33 mouse cellular contexts compared by ENCODE assay signal in the genomic region with DNA sequence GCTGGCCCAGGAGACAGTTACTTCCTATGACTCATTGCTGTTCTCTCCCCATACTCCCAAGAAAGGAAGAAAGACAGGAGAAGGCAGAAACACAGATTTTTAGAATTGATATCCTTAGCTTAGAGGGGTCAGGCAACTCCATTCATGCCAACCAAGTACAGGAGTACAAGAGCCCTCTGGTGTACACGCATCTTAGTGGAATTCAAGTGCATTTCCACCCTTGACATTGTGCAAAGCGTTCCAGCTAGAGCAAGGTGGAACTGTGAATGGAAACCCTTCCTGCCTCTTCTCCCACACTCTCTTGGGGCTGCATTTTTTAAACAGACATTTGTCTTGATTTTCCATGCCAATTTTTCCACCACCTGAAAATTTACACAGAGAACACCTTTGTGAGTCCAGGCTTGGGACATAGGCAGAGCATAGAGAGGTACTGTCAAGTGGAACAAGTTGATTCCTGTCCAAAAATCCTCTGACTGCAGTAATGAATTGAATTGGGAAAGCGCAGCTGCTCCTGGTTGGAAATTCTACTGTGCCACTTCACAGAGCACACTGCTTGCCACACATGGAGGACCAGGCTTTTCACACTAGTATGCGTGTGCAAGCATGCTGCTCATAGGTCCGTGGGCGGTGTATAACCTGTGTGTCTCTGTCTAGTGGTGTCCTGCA.
DNase-seq lines count a peak whose midpoint lies in the region; ATAC-seq and TF ChIP-seq lines count a peak whose summit lies in the region.
"Had no signal": no experiment of that assay in that cellular context is flagged by ENCODE, and none has a peak within 500 bp of the region (broad histone marks: within the 10 kb centered on the region; RNA-seq: fewer than 3 reads in every experiment).

No protein-coding gene starts in this region.

- TF ChIP-seq POLR2A in lung, adult 2 months (IDR thresholded peaks at IDR 0.05; ENCODE audit: borderline replicate concordance, extremely low read depth, low read depth, low read length) = no peak

- H3K27me3 ChIP-seq in hindbrain, postnatal 0 days (ENCODE audit: insufficient read depth, low read length) = no peaks in the 10 kb centered on the region
- no peaks in the 10 kb centered on the region for H3K27me3 ChIP-seq in hindbrain, embryonic 10.5 days (ENCODE audit: insufficient read depth, poor library complexity, severe bottlenecking)
- no peaks in the 10 kb centered on the region for H3K27me3 ChIP-seq in lung, embryonic 16.5 days (ENCODE audit: control insufficient read depth, insufficient read depth, low read depth, low read length)
- H3K27me3 ChIP-seq: embryonic facial prominence, embryonic 12.5 days; forebrain, embryonic 12.5 days; heart, embryonic 15.5 days; hindbrain, embryonic 12.5 days; liver, embryonic 12.5 days; midbrain, embryonic 12.5 days; neural tube, embryonic 13.5 days had no signal

- TF ChIP-seq CTCF in hindbrain, postnatal 0 days (IDR thresholded peaks at IDR 0.05; ENCODE audit: low read depth) = no peak
- no peak for TF ChIP-seq CTCF in lung, adult 2 months (IDR thresholded peaks at IDR 0.05; ENCODE audit: insufficient read depth, low read length)

- H3K36me3 ChIP-seq in hindbrain, postnatal 0 days (ENCODE audit: insufficient read depth, low read length) = no peaks in the 10 kb centered on the region
- H3K36me3 ChIP-seq in hindbrain, embryonic 10.5 days = no peaks in the 10 kb centered on the region
- H3K36me3 ChIP-seq in lung, embryonic 16.5 days (ENCODE audit: control insufficient read depth, insufficient read depth, low read length) = no peaks in the 10 kb centered on the region
- H3K36me3 ChIP-seq: embryonic facial prominence, embryonic 12.5 days; forebrain, embryonic 12.5 days; G1E; heart, embryonic 10.5 days; heart, embryonic 15.5 days; hindbrain, embryonic 12.5 days; liver, embryonic 12.5 days; midbrain, embryonic 12.5 days; neural tube, embryonic 13.5 days had no signal

- H3K4me1 ChIP-seq in hindbrain, postnatal 0 days (ENCODE audit: insufficient read depth, low read length) = no peaks in the 10 kb centered on the region
- H3K4me1 ChIP-seq in hindbrain, embryonic 10.5 days (replicated peaks) = 0 out of 2 replicates have a peak, but pooled peaks cover 4% of the 10 kb centered on the region
- no peaks in the 10 kb centered on the region; the same call in 1 of the 2 replicates for H3K4me1 ChIP-seq in lung, embryonic 16.5 days (replicated peaks; ENCODE audit: control insufficient read depth, insufficient read depth, low read length)
- H3K4me1 ChIP-seq in lung, adult 2 months (ENCODE audit: control insufficient read depth, insufficient read depth, low read length) = 0 out of 2 replicates have a peak, but pooled peaks cover 2% of the 10 kb centered on the region
- H3K4me1 ChIP-seq: embryonic facial prominence, embryonic 12.5 days; forebrain, embryonic 12.5 days; heart, embryonic 10.5 days; heart, embryonic 15.5 days; hindbrain, embryonic 12.5 days; liver, embryonic 12.5 days; midbrain, embryonic 12.5 days; neural tube, embryonic 13.5 days had no signal

- no peak overlapping the region for H3K27ac ChIP-seq in hindbrain, postnatal 0 days
- no peak overlapping the region for H3K27ac ChIP-seq in hindbrain, embryonic 10.5 days
- peak overlapping the region; percentile 43 for H3K27ac ChIP-seq in lung, embryonic 16.5 days (ENCODE audit: low read length)
- H3K27ac ChIP-seq: embryonic facial prominence, embryonic 12.5 days; forebrain, embryonic 12.5 days; heart, embryonic 10.5 days; heart, embryonic 15.5 days; hindbrain, embryonic 12.5 days; layer of hippocampus, adult 2 months; liver, embryonic 12.5 days; midbrain, embryonic 12.5 days; neural tube, embryonic 13.5 days had no signal

- ATAC-seq in hindbrain, postnatal 0 days = no peak
- ATAC-seq in lung, embryonic 16.5 days (ENCODE audit: low read depth) = peak; percentile 82
- ATAC-seq: activated CD4-positive, CD25-positive, alpha-beta regulatory T cell, adult 4 months; forebrain, postnatal 0 days; liver, embryonic 12.5 days; liver, postnatal 0 days had no signal

- intact Hi-C loops in left cerebral cortex, postnatal 4 days (cut with DNase I) = no loop called here

- peaks cover 7% of the 10 kb centered on the region; the same call in 1 of the 2 replicates for H3K9me3 ChIP-seq in hindbrain, postnatal 0 days (ENCODE audit: low read length)
- H3K9me3 ChIP-seq in hindbrain, embryonic 10.5 days = no peaks in the 10 kb centered on the region
- no peaks in the 10 kb centered on the region; the same call in 1 of the 2 replicates for H3K9me3 ChIP-seq in lung, embryonic 16.5 days (ENCODE audit: control insufficient read depth, low read length)
- H3K9me3 ChIP-seq: forebrain, embryonic 12.5 days; G1E; heart, embryonic 10.5 days; heart, embryonic 15.5 days; hindbrain, embryonic 12.5 days; liver, embryonic 12.5 days; midbrain, embryonic 12.5 days; neural tube, embryonic 13.5 days had no signal

- H3K4me3 ChIP-seq in hindbrain, postnatal 0 days (ENCODE audit: low read length) = no peak overlapping the region
- H3K4me3 ChIP-seq in hindbrain, embryonic 10.5 days = no peak overlapping the region
- H3K4me3 ChIP-seq in lung, embryonic 16.5 days (ENCODE audit: low read length) = no peak overlapping the region
- no peak overlapping the region for H3K4me3 ChIP-seq in lung, adult 2 months (replicated peaks; ENCODE audit: extremely low read depth, low read depth, low read length)
- H3K4me3 ChIP-seq: embryonic facial prominence, embryonic 12.5 days; forebrain, embryonic 12.5 days; heart, embryonic 10.5 days; heart, embryonic 15.5 days; hindbrain, embryonic 12.5 days; layer of hippocampus, adult 2 months; liver, embryonic 12.5 days; midbrain, embryonic 12.5 days; neural tube, embryonic 13.5 days had no signal

- DNase-seq in hindbrain, postnatal 0 days (ENCODE audit: low spot score) = peak; percentile 27
- no peak for DNase-seq in hindbrain, embryonic 10.5 days (ENCODE audit: low spot score)
- no peak for DNase-seq in lung, adult 2 months
- peak; percentile 3 for DNase-seq in Muller cell, postnatal 12 days (ENCODE audit: inconsistent ontology term)
- peak; percentile 14 for DNase-seq in gonadal fat pad, adult 2 months (ENCODE audit: low read depth)
- DNase-seq in left cerebral cortex, postnatal 4 days = no peak
- DNase-seq in T-cell, adult 2 months (ENCODE audit: low spot score) = no peak
- DNase-seq: adrenal gland, adult 8-10 months; cerebellum, adult 11 months; cerebellum, adult 9-10 months; cerebellum, postnatal 36 days; forebrain, postnatal 0 days; gastrocnemius, postnatal 14 days; heart, adult 11 months; kidney, adult 11 months; kidney, postnatal 36 days; layer of hippocampus, postnatal 36 days; liver, postnatal 0 days; right cerebral cortex, postnatal 4 days; thymus, adult 2 months; thymus, postnatal 36 days had no signal

- no peak overlapping the region for H3K4me2 ChIP-seq in hindbrain, postnatal 0 days (ENCODE audit: low read depth, low read length)
- H3K4me2 ChIP-seq in lung, embryonic 16.5 days (ENCODE audit: low read depth, low read length) = no peak overlapping the region
- H3K4me2 ChIP-seq: embryonic facial prominence, embryonic 12.5 days; forebrain, embryonic 12.5 days; heart, embryonic 15.5 days; hindbrain, embryonic 12.5 days; liver, embryonic 12.5 days; midbrain, embryonic 12.5 days; neural tube, embryonic 13.5 days had no signal

- 83% methylated on average over 6 of the region's 6 CpGs for WGBS in hindbrain, postnatal 0 days
- WGBS in hindbrain, embryonic 10.5 days = 90% methylated on average over 6 of the region's 6 CpGs
- 66% methylated on average over 6 of the region's 6 CpGs for WGBS in lung, embryonic 16.5 days
- 70% methylated on average over 6 of the region's 6 CpGs for WGBS in lung, adult 2 months

- no peak overlapping the region for H3K9ac ChIP-seq in hindbrain, postnatal 0 days (replicated peaks; ENCODE audit: low read length)
- no peak overlapping the region for H3K9ac ChIP-seq in lung, embryonic 16.5 days (ENCODE audit: low read length)
- H3K9ac ChIP-seq: embryonic facial prominence, embryonic 12.5 days; forebrain, embryonic 12.5 days; forebrain, postnatal 0 days; heart, embryonic 15.5 days; hindbrain, embryonic 12.5 days; liver, embryonic 12.5 days; liver, postnatal 0 days; midbrain, embryonic 12.5 days; neural tube, embryonic 13.5 days had no signal

Comparison
In these comparisons a context has a peak if more than half of its experiments do, and no peak if none do; other contexts are left out.
1. DNase-seq: peak in hindbrain, postnatal 0 days (single experiment), Muller cell, postnatal 12 days (single experiment) and gonadal fat pad, adult 2 months (single experiment); none in hindbrain, embryonic 10.5 days (single experiment), lung, adult 2 months (single experiment), left cerebral cortex, postnatal 4 days (single experiment) and T-cell, adult 2 months (single experiment).